Mouse (Mus musculus): ENCODE results near the gene Sipa1l2. TPM values are rescaled to one million over a fixed set of nuclear protein-coding genes. Genes with fewer than 3 reads are reported as not detected.

Sipa1l2 gene
- total RNA-seq, 2 experiments from 2014 or later: 4.5 to 10.8 TPM

GRCm38 (mm10) chr8:125604213-125604816, 34.7 kb upstream of the Sipa1l2 start:
- TF ChIP-seq CTCF (IDR thresholded peaks at IDR 0.05): no peak
- intact Hi-C loops (cut with DNase I): no loop called here
- H3K4me3 ChIP-seq: no peak overlapping the region
- no peak for DNase-seq
- H3K27ac ChIP-seq: no peak overlapping the region

GRCm38 (mm10) chr8:125603312-125603840, 33.8 kb upstream of the Sipa1l2 start:
- H3K27ac ChIP-seq: no peak overlapping the region
- no peak for TF ChIP-seq CTCF (IDR thresholded peaks at IDR 0.05)
- H3K4me3 ChIP-seq: no peak overlapping the region
- no peak for DNase-seq
- intact Hi-C loops (cut with DNase I): no loop called here

DNA sequence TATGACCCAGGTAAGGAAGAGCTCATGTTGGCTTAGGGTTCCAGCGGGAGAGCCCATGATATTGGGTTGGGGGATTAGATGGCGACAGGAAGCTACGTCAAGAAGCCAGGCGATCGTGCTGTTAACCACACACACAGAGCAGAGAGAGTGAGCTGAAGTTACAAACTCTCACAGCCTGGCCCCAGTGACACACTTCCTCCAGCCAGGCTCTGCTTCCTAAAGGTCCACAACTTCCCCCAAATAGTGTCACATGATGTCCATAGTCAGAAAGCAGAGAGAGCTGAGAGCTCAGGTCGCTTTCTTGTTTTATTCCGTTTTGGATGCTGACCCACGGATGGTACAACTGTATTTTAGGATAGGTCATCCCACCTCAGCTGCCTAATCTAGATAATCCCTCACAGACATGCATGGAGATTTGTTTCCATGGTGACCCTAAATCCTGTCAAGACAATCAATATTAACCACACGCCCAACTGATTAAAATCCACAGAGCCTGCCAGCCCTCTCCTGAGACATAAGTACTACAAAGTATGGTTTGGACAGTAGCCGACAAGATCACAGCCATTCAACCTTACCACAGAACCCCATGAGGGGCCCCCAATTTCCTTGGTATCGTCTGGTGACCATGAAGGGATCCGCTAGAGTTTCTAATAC, 30.6 kb upstream of the Sipa1l2 start:
- TF ChIP-seq CTCF (IDR thresholded peaks at IDR 0.05): no peak
- DNase-seq: no peak
- Histone ChIP-seq H3K4me3 (no peak overlapping the region), H3K27ac (no peak overlapping the region)
- intact Hi-C loops (cut with DNase I): no loop called here

DNA sequence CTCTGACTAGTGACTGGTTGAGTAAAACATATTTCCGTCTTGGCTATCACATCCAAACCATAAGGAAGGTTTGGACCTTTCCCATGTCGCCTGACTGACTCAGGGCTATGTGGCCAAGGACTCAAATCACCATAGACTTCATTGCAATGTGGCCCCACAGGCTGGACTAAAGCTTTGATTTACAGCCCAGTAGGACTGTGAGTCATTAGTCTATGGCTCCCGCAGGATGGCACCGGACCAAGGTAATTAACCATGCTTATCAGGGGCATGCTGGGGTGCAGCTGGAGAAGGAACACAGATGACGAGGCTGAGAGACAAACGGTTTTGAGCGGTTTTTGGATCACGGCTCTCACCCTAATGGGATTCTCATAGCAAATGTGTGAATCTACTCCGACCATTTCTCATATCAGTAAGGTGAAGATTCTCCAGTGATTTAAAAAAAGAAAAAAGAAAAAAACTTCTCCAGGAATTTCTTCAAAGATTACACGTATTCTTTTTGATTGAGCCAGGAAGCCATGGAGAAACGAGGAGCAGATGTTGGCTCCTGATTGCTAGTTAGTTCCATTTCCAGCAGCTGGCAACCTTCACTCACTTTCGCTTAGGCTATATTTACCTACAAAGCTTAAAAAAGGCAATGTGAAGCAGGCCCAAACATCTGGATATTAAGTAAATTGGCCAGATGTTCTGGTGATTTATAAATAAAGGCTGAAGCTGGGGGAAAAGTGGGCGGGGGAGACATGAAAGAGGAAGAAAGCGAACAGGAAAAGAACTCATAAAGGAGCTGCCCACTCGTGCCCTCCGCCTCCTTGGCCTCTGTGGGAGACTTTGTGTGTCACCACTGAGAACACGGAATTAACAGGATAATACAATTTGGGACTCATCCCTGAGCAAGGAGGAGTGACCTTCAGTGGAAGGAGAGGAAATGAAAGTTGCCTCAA, 26.2 kb upstream of the Sipa1l2 start:
- Histone ChIP-seq H3K27ac (peak overlapping the region; percentile 24), H3K4me3 (peak overlapping the region; percentile 48)
- intact Hi-C loops (cut with DNase I): no loop called here
- no peak for TF ChIP-seq CTCF (IDR thresholded peaks at IDR 0.05)
- peak; percentile 48 for DNase-seq

DNA sequence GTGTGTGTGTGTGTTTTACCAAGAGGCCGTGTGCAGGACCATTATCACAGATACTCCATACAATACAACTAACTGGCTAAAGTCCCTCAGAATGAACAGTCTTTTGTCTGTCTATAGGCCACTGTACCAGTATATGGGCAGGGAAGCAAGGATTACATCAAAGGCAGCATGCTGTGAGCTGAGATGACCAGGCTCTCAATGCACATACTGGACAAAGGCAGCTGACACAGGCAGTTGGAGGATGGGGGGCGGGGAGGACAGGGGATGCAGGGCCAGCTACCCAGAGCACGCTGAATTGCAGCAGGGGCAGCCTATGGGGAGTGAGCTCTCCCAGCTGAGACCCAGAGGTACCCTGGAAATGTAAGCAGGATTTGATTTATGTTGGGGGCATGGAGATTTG, 20.8 kb upstream of the Sipa1l2 start:
- Histone ChIP-seq H3K4me3 (no peak overlapping the region), H3K27ac (no peak overlapping the region)
- no peak for TF ChIP-seq CTCF (IDR thresholded peaks at IDR 0.05)
- intact Hi-C loops (cut with DNase I): no loop called here
- no peak for DNase-seq

DNA sequence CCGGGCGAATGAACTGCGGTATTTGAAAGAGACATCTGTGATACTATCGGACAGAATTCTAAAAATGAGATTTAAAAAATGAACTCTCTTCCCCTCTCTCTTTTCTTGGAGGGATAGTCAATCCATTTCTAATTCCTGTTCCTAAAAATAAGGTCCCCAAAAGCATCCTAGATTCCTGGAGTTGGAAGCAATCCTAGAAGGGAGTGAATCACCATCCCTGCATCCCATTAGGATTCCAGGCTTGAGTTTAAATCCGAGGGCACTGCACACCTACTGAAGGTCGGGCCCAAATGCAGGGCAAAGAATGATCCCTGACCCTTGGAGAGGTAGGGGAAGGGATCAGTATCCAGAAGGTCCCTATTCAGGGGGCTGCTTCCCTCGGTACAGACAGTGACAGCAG, 17.0 kb upstream of the Sipa1l2 start:
- no peak overlapping the region for H3K27ac ChIP-seq

GRCm38 (mm10) chr8:125584276-125584675, 14.7 kb upstream of the Sipa1l2 start:
- H3K27ac ChIP-seq: no peak overlapping the region
- TF ChIP-seq CTCF (IDR thresholded peaks at IDR 0.05): no peak
- intact Hi-C loops (cut with DNase I): no loop called here

More for the DNA sequence above, 17.0 kb upstream of the Sipa1l2 start:
- no peak for TF ChIP-seq CTCF (IDR thresholded peaks at IDR 0.05)
- DNase-seq: no peak
- intact Hi-C loops (cut with DNase I): no loop called here
- no peak overlapping the region for H3K4me3 ChIP-seq

DNA sequence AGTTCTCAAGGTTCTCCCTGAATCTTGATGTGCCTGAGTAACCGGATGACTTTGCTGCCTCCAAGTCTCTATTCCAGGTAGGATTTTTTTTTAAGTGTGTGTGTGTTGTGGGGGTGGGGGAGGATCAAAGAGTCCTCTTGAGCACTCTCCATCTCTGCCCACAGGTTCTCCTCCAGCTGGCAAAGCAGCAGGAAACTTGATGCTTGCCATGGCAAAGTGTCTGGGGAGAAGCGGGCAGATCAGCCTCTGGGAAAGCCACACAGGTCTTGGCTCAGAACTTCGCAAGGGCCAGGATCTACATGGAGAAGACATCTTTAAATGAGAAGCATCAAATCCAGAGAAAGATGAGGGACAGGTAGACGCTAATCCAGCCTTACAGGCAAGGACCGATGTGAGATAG, 10.8 kb upstream of the Sipa1l2 start:
- intact Hi-C loops (cut with DNase I): no loop called here
- no peak for TF ChIP-seq CTCF (IDR thresholded peaks at IDR 0.05)
- peak; percentile 74 for DNase-seq
- 0 out of 2 replicates have a peak overlapping the region, but pooled peaks have one; percentile 35 for H3K27ac ChIP-seq
- no peak overlapping the region for H3K4me3 ChIP-seq

More at GRCm38 (mm10) chr8:125584276-125584675, 14.7 kb upstream of the Sipa1l2 start:
- H3K4me3 ChIP-seq: no peak overlapping the region
- no peak for DNase-seq

GRCm38 (mm10) chr8:125576127-125576526, 6.5 kb upstream of the Sipa1l2 start:
- DNase-seq: no peak
- intact Hi-C loops (cut with DNase I): no loop called here
- no peak for TF ChIP-seq CTCF (IDR thresholded peaks at IDR 0.05)

DNA sequence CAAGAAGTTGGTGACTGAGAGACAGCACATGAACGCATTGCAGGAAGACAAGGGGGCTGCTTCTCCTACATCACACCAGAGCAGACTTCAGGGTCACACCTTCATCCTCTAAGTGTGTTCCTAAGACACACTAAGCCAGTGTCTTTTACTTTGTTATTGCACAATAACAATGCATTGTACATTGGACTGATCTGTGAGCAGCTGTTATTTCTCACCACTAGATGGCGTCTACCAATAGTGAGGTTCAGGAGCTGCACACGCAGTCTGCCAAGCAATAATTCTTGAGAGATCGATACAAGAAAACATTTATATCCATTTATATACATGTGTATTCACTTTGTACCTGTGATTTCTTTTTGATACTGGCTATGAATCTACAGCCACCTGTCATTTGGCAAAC, 4.7 kb upstream of the Sipa1l2 start:
- intact Hi-C loops (cut with DNase I): loop anchor here (1.0 to 5.0 kb wide), 4 partner anchors 93 to 297 kb away; partner anchors contain the start of gene Map10
- no peak for DNase-seq
- no peak overlapping the region for H3K27ac ChIP-seq
- H3K4me3 ChIP-seq: no peak overlapping the region
- TF ChIP-seq CTCF (IDR thresholded peaks at IDR 0.05): peak; percentile 92; the same call in 1 of the 2 replicates

More at GRCm38 (mm10) chr8:125576127-125576526, 6.5 kb upstream of the Sipa1l2 start:
- H3K27ac ChIP-seq: no peak overlapping the region
- no peak overlapping the region for H3K4me3 ChIP-seq

GRCm38 (mm10) chr8:125572246-125572645, 2.6 kb upstream of the Sipa1l2 start:
- DNase-seq: peak; percentile 25
- Histone ChIP-seq H3K4me3 (no peak overlapping the region), H3K27ac (no peak overlapping the region)
- no peak for TF ChIP-seq CTCF (IDR thresholded peaks at IDR 0.05)
- intact Hi-C loops (cut with DNase I): loop anchor here (5.0 kb wide), 1 partner anchor 95 kb away; the partner anchor contains the start of gene Map10

DNA sequence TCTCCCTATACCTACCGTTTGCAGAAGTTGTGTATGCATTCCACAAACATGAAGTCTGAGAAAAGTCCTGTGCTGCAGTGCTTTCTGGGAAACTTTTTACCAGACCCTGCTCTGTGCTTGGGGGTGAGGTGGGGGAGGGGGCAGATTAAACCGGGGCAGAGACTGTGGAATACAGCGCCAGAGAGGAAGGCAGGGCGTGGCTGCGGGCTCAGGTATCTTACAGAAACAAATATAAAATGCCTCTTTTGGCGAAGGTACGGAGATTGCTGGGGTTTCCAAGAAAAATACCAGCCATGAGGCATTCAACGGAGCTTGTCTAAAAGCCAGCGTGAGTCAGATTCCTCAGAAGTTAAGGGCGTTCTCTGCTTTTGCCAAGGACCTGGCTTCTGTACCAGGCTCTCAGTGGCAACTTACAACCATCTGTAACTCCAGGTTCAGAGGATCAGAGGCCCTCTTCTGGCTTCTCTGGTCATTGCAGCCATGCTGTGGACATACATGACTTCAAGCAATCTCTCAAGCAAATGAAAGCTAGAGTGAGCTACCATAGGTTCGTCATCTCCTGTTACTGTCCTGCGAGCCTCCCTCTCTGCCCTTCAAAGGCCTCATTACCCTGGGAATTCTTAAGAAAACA, 1.3 kb upstream of the Sipa1l2 start:
- DNase-seq: peak; percentile 24
- H3K27ac ChIP-seq: no peak overlapping the region
- no peak overlapping the region for H3K4me3 ChIP-seq
- TF ChIP-seq CTCF (IDR thresholded peaks at IDR 0.05): peak; percentile 41
- intact Hi-C loops (cut with DNase I): loop anchor here (5.0 kb wide), 1 partner anchor 96 kb away; the partner anchor contains the start of gene Map10

Measured in gastrocnemius, adult 2 months (tissue).